Mouse (Mus musculus) gastrocnemius, postnatal 10 days (tissue): Measurements from ENCODE around the gene Prex1. TPM values are rescaled to one million over a fixed set of nuclear protein-coding genes. Genes with fewer than 3 reads are reported as not detected.

Source experiments
- DNase-seq: peaks from one replicate; pipeline ENCODE4 v3.0.0; 2021; ENCODE audit warnings: mixed read lengths
- total RNA-seq, 2 experiments: library from RNA; stranded (reverse); gene quantifications; 2 replicates each; pipeline ENCODE4 v1.2.3; 2021

The Prex1 gene
- total RNA-seq, 2 experiments from 2014 or later = 12.9 to 20.3 TPM

- no peak for DNase-seq
Observed at GRCm38 (mm10) chr2:166685824-166686223, 27.8 kb downstream of the Prex1 start.

DNA sequence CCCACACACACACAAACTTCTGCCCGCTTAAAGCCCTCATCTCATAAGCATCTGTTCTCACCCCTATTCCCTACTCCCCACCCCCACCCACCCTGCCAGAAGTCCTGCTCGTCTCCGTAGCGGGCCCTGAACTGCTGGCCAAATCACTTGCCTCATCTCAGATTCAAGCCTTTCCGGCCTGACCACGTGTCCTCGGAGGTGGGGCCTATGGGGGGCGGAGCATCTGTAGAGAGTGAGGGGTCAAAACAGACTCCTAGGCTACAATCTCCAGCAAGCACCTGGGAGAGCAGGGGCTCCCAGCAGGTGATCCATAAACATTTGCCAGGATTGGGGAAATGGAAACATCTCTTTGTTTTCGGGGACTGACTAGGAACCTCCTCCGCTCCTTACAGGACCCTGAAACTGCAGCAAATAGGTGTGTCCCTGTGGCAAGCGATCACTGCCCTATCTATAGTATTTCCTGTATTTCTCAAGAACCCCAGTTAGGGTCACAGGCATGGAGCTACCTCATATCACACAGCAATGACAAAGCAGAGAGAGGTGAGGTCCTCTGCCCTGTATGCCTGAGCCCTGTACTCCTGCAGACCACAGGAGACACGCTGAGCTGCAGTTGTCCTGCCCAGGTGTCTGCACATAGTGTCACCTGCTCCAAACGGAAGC, 29.6 kb downstream of the Prex1 start:
- no peak for DNase-seq

DNA sequence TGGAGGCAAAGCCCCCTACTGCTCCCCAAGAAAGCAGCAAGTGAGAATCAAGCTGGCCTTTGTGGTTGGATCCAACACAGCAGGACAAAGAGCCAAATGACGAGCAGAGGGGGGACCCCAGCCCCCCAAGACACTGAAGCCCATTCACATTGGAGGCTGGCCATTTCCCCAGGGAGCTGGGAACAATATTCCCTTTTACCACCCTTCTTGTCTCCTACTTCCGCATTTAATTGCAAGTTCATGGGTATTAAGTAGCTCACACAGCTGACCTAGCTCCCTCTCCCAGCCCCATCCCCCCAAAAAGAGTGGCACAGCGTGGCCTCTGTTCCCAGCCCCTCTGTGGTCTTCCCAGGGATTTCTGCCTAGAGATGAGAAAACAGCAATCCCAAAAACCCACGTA, 30.8 kb downstream of the Prex1 start:
- DNase-seq = no peak

DNA sequence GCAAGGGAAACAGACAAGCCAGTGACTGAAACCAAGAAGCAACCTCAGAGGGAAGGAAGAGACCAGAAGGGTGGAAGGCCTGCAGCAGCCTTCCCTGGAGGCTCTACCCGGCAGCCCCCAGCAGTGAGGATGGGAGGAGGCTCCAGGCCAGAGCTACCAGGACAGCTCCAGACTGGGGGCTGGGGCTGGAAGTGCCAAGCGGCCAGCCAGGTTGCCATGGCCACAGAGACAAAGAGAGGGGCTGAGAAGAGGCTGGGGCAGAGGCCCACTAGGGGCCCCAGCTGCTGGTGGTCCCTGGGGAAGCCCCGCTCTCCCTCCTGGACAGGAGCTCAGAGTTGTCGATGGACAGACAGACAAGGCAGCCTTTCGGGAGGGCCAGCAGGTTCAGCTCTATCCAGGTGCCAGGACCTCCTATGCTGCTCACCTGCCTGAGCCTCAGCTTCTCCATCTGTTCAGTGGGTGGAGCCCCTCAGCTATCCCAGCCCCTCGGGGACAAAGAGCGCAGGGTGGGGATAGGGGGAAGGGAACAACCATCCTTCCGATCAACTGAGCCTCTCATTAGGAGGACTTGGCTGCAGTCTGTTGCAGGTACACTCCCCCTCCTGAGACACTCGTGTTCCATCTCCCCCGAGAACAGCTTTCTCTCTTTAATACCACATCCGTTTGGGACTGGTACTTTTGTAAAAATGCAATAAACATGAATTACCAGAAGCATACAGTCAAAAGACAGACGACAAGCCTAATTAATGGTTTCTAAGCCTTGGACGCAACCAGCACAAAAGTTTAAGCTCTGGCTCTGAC, 34.5 kb downstream of the Prex1 start:
- DNase-seq = no peak

GRCm38 (mm10) chr2:166676933-166677332, 36.7 kb downstream of the Prex1 start:
- DNase-seq = no peak

DNA sequence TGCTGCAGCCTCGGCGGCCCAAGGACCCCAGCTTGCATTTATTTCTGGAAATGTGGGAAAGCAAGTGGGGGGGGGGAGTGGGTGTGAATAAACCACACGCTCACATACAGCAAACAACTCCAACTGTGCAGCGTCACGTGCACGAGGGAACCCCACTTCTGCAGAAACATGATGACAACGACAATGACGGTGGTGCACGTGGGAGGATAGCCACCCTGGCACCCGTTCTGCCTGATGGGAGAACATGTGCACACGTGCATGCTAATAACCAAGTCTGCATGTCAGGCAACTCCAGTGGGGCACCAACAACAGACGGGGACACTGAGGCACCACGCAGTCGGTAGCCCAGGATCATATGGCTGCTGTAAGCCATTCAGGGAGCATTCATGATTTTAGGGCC, 37.1 kb downstream of the Prex1 start:
- no peak for DNase-seq

- no peak for DNase-seq
Observed at GRCm38 (mm10) chr2:166675588-166676444, 37.8 kb downstream of the Prex1 start.

DNA sequence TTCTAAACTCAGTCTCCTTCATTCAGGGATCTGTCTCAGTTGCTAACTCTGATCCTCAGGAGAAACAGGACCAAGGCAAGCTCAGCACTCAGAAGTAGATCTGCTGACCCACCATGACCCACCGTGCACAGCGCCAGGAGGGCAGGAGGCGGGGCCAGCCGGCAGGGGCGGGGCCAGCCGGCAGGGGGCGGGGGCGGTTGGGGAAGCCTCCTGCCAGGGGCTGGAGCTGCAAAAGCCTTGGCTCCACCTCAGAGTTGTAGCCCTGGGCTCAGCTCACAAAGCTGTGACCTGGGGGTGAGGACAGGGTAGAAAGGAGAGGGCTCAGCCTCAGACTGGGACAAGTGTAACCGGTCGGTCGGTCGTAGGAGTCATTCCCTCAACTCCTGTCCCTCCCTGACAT, 38.9 kb downstream of the Prex1 start:
- peak; percentile 21 for DNase-seq

GRCm38 (mm10) chr2:166673951-166674350, 39.7 kb downstream of the Prex1 start:
- no peak for DNase-seq

GRCm38 (mm10) chr2:166672171-166672965, 41.3 kb downstream of the Prex1 start:
- no peak for DNase-seq

GRCm38 (mm10) chr2:166671614-166672013, 42.0 kb downstream of the Prex1 start:
- DNase-seq = no peak

GRCm38 (mm10) chr2:166671019-166671418, 42.6 kb downstream of the Prex1 start:
- no peak for DNase-seq

- DNase-seq = no peak
Observed at GRCm38 (mm10) chr2:166669922-166670321, 43.7 kb downstream of the Prex1 start.

DNA sequence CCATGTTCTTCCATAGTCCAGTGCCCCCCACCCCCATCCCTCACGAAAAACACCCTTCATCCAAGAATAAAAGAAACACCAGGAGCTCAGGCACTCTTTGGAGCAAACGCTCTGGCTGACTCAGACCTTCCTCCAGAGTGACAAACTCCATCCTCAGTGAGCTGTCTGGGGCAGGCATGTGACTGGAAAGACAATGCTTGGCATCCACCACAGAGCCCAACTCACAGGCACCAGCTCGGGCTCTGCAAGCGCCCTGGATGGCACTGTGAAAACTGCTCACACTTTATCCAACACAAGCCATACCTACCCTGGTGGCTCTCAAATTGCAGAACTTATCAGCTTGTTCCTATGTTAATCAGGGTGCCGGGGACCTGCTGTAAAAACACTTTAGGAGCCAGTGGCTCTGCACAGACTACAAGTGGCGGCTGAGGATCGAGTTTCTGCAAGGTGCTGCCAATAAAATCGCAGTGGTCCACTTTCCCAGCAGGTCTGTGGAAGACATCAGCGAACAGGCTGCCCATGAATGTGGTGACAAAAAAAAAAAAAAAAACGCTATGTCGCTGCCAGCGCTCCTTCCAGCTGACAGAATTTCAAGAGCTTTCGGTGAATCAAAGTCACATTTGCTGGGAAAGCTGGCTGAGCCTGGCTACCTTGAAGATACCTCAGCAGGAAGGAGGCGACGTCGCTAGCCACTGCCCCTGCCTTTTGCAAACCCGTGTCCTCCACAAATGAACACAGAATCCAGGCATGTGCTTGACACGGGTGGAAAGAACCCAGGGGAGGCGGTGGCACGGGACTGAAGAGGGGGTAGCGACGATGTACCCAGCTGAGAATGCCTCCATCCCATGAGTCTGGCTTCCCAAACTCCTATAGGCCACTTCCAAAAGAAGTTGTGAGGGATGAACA, 45.6 kb downstream of the Prex1 start:
- DNase-seq = no peak

DNA sequence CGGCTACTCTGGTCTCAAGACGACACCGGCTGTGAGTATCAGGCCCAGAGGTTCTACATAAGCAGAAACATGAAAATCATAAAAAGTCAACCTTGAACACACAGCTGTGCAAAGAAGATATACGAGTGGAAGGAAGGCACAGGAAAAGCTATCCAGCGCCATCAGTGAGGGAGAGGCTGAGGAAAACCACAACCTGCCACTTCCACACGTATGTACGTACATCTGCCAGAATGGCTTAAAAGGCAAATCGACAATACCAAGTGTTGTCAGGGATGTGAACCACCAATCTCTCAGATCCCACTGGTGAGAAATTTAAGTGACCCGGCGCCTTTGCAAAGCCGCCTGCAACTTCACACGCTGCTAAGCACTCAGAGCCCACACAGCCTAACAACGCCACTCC, 47.5 kb downstream of the Prex1 start:
- DNase-seq = no peak

GRCm38 (mm10) chr2:166665244-166665922, 48.2 kb downstream of the Prex1 start:
- DNase-seq = no peak

DNA sequence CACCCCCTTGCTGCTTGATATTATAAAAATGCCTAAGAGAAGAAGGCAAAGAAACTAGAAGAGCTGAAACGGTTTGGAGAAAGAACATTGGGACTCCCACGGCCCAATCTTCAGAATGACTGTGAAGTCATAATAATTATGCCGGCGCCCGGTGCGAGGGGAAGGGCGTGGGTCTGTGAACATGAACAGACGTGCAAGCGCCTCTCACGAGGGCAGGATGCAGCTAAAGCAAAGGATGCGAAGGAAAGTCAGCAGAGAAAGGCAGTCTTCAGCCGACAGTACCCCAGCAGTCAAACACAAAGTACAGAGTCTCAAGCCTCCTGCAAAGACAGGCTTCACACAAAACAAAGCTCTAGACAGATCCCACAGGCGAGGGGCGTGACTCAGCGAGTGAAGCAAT, 49.1 kb downstream of the Prex1 start:
- no peak for DNase-seq

DNA sequence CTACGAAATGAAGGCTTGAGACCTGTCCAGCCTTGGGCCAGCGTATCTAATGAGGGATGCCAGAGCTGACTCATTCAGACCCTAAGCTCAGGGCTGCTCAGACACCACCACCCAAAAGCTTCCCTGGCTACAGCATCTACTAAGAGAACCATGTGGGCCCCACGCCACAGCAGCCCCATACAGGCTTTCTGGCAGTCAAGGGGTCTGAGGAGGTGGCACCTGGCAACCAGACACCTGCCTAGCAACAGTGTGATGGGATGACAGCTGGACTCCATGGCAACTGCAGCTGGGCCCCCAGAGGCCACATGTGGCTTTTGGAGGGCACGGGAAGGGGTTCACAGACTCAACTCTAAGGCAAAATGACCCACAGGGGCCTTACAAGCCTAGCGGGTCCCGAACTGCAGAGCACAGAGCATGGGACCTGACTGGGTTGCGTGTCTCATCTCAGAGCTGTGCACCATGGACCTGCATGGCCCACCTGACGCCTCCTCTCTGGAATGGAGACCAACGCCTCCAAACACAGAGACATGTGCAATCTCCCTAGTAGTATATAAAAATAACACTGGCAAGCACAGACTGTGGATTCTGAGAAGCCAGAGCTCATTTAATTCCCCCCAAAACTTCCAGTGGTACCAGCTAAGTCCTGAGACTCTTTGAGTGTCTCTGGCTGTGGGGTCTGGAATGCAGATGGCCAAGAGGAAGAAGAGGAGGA, 50.2 kb downstream of the Prex1 start:
- DNase-seq = no peak

DNA sequence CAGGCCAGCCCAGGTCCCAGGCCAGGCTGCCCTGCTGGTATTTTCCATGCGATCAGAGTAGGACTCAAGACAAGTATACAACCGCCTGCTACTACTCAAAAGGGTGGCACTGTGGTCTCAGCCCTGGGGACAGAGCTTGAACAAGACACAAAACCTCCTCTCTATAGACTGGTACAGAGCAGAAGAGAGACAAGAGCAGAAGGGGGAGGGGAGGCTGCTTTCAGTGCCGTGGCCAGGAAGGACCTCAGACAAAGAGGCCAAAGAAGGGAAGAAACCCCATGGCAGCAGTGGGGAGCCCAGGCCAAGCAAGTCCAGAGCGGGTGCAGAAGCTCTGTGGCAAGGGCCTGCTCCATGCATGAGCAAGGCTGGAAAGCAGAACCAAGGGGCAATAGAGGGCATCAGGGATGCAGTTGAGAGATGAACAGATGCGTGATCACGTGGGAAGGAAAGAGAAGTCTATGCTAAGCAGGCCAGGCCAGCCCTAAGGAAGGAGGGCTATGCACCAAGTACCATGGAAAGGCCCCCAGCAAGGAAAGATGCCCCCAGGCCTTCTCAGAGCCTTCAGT, 51.0 kb downstream of the Prex1 start:
- no peak for DNase-seq
